Mouse (Mus musculus) forebrain, embryonic 14.5 days (tissue): ENCODE measurements around the gene Ncoa3. TPM values are rescaled to one million over a fixed set of nuclear protein-coding genes. Genes with fewer than 3 reads are reported as not detected.

ENCODE experiments used
- ATAC-seq: fragments of 200-750 bp; cut with Nextera tagmentation; 2 replicates; pipeline ENCODE4 v1.8.0; 2017; ENCODE audit warnings: mild to moderate bottlenecking, moderate library complexity
- DNase-seq: peaks from one replicate; pipeline ENCODE4 v3.0.0-alpha.2; 2015; ENCODE audit warnings: low spot score
- H3K27ac ChIP-seq: fragments of 300-500 bp; sonication (generic); 2 replicates; pipeline ENCODE4 v1.5.1; 2014; ENCODE audit warnings: low read depth, mild to moderate bottlenecking, control low read depth, low read length, moderate library complexity
- H3K27me3 ChIP-seq: fragments of 300-500 bp; sonication (generic); replicated peaks from 2 replicates; pipeline ENCODE4 v1.6.1; 2014; ENCODE audit warnings: low read length, control low read depth, mixed read lengths; ENCODE audit not compliant: control insufficient read depth, insufficient read depth
- H3K36me3 ChIP-seq: fragments of 300-500 bp; sonication (generic); 2 replicates; pipeline ENCODE4 v1.6.1; 2014; ENCODE audit warnings: low read length, control low read depth; ENCODE audit not compliant: control insufficient read depth, insufficient read depth
- H3K4me1 ChIP-seq: fragments of 300-500 bp; sonication (generic); 2 replicates; pipeline ENCODE4 v1.6.1; 2014; ENCODE audit warnings: antibody characterized with exemption, low read length, control low read depth; ENCODE audit not compliant: control insufficient read depth, insufficient read depth
- H3K4me2 ChIP-seq: fragments of 300-500 bp; sonication (generic); 2 replicates; pipeline ENCODE4 v1.6.1; 2014; ENCODE audit warnings: mild to moderate bottlenecking, control low read depth, low read length
- H3K4me3 ChIP-seq: fragments of 300-500 bp; sonication (generic); 2 replicates; pipeline ENCODE4 v1.5.1; 2014; ENCODE audit warnings: low read depth, low read length, control low read depth
- H3K9ac ChIP-seq: fragments of 300-500 bp; sonication (generic); 2 replicates; pipeline ENCODE4 v1.6.1; 2014; ENCODE audit warnings: mild to moderate bottlenecking, low read length, control low read depth, moderate library complexity
- H3K9me3 ChIP-seq: fragments of 300-500 bp; sonication (generic); replicated peaks from 2 replicates; pipeline ENCODE4 v1.6.1; 2016; ENCODE audit warnings: low read length, control low read depth, mixed read lengths; ENCODE audit not compliant: control insufficient read depth
- WGBS: fragments of 180-500 bp; shearing (Covaris S2); extraction: QIAGEN DNeasy Blood & Tissue Kit; methylation state at CpG from one replicate; pipeline ENCODE4 v1.1.7; 2014; 5-methylcytosine and 5-hydroxymethylcytosine counted together
- polyA plus RNA-seq: library from polyadenylated mRNA; unstranded; fragments of >200 nt; fragmentation: Nextera tagmentation; extraction: Ambion mirVana; gene quantifications from 2 replicates; pipeline ENCODE4 v1.2.1, GENCODE M21; 2014

Gene Ncoa3
- polyA plus RNA-seq, 1 experiment from 2014 or later, result 9.3 TPM

- H3K9me3 ChIP-seq, result no peaks in the 10 kb centered on the region
- H3K36me3 ChIP-seq, result no peaks in the 10 kb centered on the region
- 88% methylated on average over 2 of the region's 2 CpGs for WGBS
- no peak for DNase-seq
- no peak overlapping the region for H3K4me2 ChIP-seq
- H3K4me3 ChIP-seq, result no peak overlapping the region
- H3K27ac ChIP-seq, result no peak overlapping the region
- H3K9ac ChIP-seq, result no peak overlapping the region
- H3K4me1 ChIP-seq, result peaks cover 25% of the 10 kb centered on the region
- no peaks in the 10 kb centered on the region for H3K27me3 ChIP-seq
- ATAC-seq, result no peak
Observed at GRCm38 (mm10) chr2:166020026-166020425, 27.6 kb downstream of the Ncoa3 start.

DNA sequence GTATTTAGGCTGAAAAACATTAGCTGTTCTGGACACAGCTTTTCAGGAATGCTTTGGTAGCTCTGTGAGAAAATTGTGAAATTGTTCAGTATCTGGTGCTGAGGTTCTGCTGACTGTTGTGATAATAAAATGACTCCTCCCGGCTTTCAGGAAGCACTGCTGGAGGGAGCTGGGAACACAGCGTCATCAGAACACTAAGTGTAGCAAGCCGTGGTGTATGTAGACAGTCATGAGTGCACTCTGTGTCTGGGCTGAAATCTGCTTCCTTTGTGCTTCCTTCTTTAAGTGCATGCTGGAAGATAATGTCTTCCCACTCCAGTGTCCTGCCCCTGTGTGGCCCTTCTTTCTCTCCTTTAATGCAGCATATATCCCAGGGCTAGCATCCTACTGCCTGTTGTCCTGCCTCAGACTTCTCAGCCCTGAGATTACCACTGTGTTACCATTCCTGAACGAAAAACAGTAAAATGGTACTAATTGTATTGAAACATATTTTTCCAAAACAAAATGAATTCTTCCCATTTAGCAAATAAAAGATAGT, 28.7 kb downstream of the Ncoa3 start:
- DNase-seq, result peak; percentile 51
- peak; percentile 67 for ATAC-seq
- no peaks in the 10 kb centered on the region for H3K9me3 ChIP-seq
- no peak overlapping the region for H3K4me2 ChIP-seq
- H3K27me3 ChIP-seq, result no peaks in the 10 kb centered on the region
- 35% methylated on average over 4 of the region's 4 CpGs for WGBS
- no peak overlapping the region for H3K4me3 ChIP-seq
- H3K4me1 ChIP-seq, result peaks cover 25% of the 10 kb centered on the region
- H3K27ac ChIP-seq, result peak overlapping the region; percentile 84
- no peaks in the 10 kb centered on the region for H3K36me3 ChIP-seq
- peak overlapping the region; percentile 25; the same call in 1 of the 2 replicates for H3K9ac ChIP-seq

DNA sequence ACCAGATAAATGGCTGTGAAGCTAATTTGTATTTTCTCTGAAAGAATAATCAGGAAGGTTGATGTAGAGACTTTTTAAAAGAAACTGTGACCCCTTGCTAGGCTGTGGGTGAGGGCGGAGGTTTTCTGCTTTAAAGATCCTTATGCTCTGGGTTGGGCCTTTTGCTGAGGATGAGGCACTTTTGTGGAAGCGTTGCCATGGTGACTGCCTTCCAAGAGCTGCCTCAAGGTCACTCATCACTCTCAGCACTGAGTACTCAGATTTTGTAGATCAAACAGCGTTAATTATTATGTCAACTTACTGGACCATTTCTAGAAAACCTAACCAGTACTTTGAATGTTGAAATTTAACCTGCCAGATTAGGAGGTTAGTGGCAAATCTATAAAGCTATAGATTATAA, 29.2 kb downstream of the Ncoa3 start:
- H3K4me3 ChIP-seq, result no peak overlapping the region
- DNase-seq, result peak; percentile 89
- peak; percentile 85 for ATAC-seq
- H3K27ac ChIP-seq, result peak overlapping the region; percentile 84
- WGBS, result 20% methylated on average over 3 of the region's 3 CpGs
- no peaks in the 10 kb centered on the region for H3K36me3 ChIP-seq
- no peak overlapping the region for H3K4me2 ChIP-seq
- H3K9me3 ChIP-seq, result no peaks in the 10 kb centered on the region
- no peaks in the 10 kb centered on the region for H3K27me3 ChIP-seq
- H3K9ac ChIP-seq, result no peak overlapping the region
- H3K4me1 ChIP-seq, result peaks cover 25% of the 10 kb centered on the region

- Histone ChIP-seq H3K4me1 (peaks cover 25% of the 10 kb centered on the region), H3K4me2 (no peak overlapping the region), H3K9me3 (no peaks in the 10 kb centered on the region), H3K4me3 (no peak overlapping the region), H3K27me3 (no peaks in the 10 kb centered on the region), H3K36me3 (no peaks in the 10 kb centered on the region), H3K9ac (no peak overlapping the region; the same call in 1 of the 2 replicates), H3K27ac (peak overlapping the region; percentile 84)
- 41% methylated on average over 8 of the region's 8 CpGs for WGBS
- ATAC-seq (0 out of 2 replicates have a peak, but pooled peaks have one; percentile 27), DNase-seq (peak; percentile 43)
Observed at GRCm38 (mm10) chr2:166022327-166022726, 29.9 kb downstream of the Ncoa3 start.

DNA sequence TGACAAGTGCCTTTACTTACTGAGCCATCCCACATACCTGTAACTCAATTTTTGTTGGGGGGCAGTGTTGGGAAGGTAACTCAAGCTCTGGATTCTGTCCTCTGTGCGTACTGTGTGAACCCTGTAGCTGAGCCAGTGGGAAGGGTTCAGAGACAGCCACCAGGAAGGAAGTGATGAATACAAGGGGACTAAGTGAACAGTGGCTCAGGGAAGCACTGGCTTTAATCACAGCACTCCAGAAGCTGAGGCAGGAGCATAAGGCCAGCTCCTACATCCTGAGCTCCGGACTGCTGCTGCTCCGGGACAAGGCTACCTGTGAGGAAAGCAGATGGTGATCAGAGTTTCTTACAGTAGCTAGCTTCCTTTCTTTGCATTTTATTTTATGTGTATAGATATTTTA, 31.6 kb downstream of the Ncoa3 start:
- Histone ChIP-seq H3K4me2 (no peak overlapping the region), H3K4me1 (peaks cover 25% of the 10 kb centered on the region), H3K4me3 (no peak overlapping the region), H3K36me3 (no peaks in the 10 kb centered on the region), H3K9ac (no peak overlapping the region), H3K9me3 (no peaks in the 10 kb centered on the region), H3K27me3 (no peaks in the 10 kb centered on the region), H3K27ac (peak overlapping the region; percentile 27; the same call in 1 of the 2 replicates)
- ATAC-seq (no peak), DNase-seq (no peak)
- 94% methylated on average over 3 of the region's 3 CpGs for WGBS

GRCm38 (mm10) chr2:166024621-166025020, 32.2 kb downstream of the Ncoa3 start:
- Histone ChIP-seq H3K4me1 (peaks cover 28% of the 10 kb centered on the region), H3K4me2 (no peak overlapping the region), H3K9ac (no peak overlapping the region), H3K9me3 (no peaks in the 10 kb centered on the region), H3K27me3 (no peaks in the 10 kb centered on the region), H3K4me3 (no peak overlapping the region), H3K27ac (peak overlapping the region; percentile 27; the same call in 1 of the 2 replicates), H3K36me3 (no peaks in the 10 kb centered on the region)
- DNase-seq (peak; percentile 68), ATAC-seq (no peak; the same call in 1 of the 2 replicates)
- WGBS, result 64% methylated on average over 4 of the region's 4 CpGs

DNA sequence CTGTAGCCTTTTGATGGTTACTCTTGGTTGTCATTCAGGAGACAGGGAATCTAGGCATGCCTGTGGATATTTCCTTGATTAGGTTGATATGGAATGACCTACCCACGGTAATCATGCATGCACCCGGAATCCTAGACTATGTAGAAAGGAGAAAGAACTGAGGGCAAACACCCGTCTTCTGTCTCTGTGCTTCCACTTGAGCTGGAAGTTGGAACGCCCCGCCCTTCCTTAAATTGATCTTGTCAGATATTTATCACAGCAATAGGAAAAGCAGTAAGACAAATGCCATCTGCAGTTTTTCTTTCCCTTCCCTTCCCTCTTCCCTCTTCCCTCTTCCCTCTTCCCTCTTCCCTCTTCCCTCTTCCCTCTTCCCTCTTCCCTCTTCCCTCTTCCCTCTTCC, 33.5 kb downstream of the Ncoa3 start:
- H3K4me2 ChIP-seq, result no peak overlapping the region
- no peak overlapping the region for H3K27ac ChIP-seq
- H3K4me3 ChIP-seq, result no peak overlapping the region
- peaks cover 31% of the 10 kb centered on the region for H3K4me1 ChIP-seq
- no peaks in the 10 kb centered on the region for H3K36me3 ChIP-seq
- ATAC-seq, result no peak
- 89% methylated on average over 5 of the region's 5 CpGs for WGBS
- H3K9me3 ChIP-seq, result no peaks in the 10 kb centered on the region
- no peaks in the 10 kb centered on the region for H3K27me3 ChIP-seq
- DNase-seq, result no peak
- no peak overlapping the region for H3K9ac ChIP-seq

- ATAC-seq (no peak), DNase-seq (no peak)
- 92% methylated on average over 3 of the region's 3 CpGs for WGBS
- no peaks in the 10 kb centered on the region for H3K36me3 ChIP-seq
- no peak overlapping the region for H3K4me2 ChIP-seq
- H3K9ac ChIP-seq, result no peak overlapping the region
- H3K27ac ChIP-seq, result no peak overlapping the region
- H3K27me3 ChIP-seq, result no peaks in the 10 kb centered on the region
- H3K4me1 ChIP-seq, result peaks cover 23% of the 10 kb centered on the region
- no peak overlapping the region for H3K4me3 ChIP-seq
- H3K9me3 ChIP-seq, result no peaks in the 10 kb centered on the region
Observed at GRCm38 (mm10) chr2:166027834-166028233, 35.4 kb downstream of the Ncoa3 start.

GRCm38 (mm10) chr2:166029232-166029631, 36.8 kb downstream of the Ncoa3 start:
- Histone ChIP-seq H3K36me3 (no peaks in the 10 kb centered on the region), H3K9ac (no peak overlapping the region), H3K4me1 (peaks cover 23% of the 10 kb centered on the region), H3K9me3 (no peaks in the 10 kb centered on the region), H3K4me3 (no peak overlapping the region), H3K27me3 (no peaks in the 10 kb centered on the region), H3K27ac (peak overlapping the region; percentile 41; the same call in 1 of the 2 replicates), H3K4me2 (no peak overlapping the region)
- WGBS, result 62% methylated on average over 4 of the region's 4 CpGs
- ATAC-seq, result no peak
- peak; percentile 52 for DNase-seq
